Mouse (Mus musculus): ENCODE data around the gene Ltb.

The Ltb gene

DNA sequence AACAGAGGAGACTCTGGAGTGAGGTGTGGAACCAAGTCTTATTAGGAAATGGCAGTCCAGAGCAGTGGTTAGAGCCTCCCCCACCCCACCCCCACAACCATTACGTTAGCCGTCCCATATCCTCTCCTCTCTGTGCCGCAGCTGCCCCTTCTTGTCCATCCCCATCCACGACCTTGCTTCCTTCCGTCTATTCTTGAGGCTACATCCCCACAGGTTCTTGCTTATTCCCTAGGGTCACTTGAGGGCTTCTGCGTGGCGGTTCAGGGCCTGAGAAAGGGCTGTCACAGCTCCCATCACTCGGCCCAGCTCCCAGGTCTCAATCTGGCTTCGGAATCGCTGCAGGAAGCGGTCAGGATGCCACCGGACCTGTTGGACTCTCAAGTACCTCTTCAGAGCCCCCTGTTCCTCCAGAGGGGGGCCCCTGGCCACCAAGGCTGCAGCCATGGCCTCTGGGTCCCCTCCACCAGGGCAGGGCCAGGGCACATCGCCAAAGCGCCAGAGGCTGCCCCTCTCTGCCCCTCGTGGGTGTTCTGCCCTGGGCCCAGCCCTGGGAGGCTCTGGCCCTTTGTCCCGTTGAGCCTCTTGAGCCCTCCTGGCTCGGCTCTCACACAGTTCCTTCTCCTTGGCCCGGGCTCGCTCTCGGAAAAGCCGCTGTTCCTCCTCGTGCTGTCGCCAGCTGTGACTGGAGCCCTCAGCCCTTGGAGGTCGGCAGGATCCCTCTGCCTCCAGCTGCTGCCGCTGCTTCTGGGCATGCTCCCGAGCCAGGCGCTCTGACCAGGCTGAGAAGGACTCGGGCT, 26.1 kb downstream of the Ltb start, which contains the start of gene Gm16181:
Gene Gm16181, plus strand, starts transcription at position 679 of the 797 bp plus-strand sequence.
- intact Hi-C loops (cut with DNase I) = no loop called here

DNA sequence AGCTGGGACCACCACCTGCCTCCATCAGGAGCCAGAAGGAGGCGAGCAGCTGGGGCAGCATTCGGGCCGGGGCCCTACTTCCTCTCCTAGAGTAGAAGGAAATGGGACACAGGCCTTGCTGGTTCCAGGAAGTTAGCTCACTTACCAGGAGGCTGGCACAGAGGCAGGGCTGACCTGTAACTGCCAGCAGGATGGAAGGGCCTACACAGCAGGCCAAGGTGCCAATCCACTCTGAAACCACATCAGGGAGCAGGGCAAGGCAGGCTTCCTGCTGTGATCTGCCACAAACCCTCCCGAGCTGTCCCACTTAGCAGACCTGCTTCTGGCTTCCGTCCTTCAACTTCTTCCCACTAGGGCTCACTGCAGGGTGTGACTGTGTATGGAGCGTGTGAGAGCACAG, 28.1 kb downstream of the Ltb start:
- intact Hi-C loops (cut with DNase I) = no loop called here

DNA sequence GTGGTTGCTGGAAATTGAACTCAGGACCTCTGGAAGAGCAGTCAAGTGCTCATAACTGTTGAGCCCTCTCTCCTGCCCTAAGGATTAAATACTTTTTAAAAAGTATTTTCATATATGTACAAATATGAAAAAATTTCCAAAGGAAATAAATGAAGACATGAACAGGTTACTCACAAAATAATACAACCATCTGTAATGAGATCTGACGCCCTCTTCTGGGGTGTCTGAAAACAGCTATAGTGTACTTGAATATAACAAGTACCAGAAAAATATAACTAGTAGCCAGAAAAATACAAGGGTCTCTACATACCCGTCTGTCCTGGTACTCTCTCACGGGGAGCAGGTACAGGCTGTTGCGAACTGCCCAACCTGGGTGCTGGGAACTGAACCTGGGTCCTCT, 30.4 kb downstream of the Ltb start:
- intact Hi-C loops (cut with DNase I) = no loop called here

DNA sequence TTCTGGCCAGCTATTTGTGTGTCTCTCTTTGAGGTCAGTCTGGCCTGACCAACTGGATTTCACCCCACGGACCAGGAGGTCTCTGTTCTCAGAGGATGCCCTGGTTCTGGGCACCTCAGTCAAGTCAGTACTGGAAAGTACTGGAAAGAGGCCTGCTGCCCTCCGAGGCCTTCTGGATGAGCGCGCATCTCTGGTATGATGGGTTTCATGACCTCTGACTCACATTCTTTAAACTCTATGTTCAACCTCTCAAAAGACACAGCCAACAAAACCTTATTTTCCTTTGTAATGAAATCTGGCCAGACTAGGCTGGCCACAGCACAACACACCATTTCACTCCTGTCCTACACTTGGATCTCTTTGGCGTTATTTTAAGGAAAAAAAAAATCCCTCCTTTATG, 31.2 kb downstream of the Ltb start:
- intact Hi-C loops (cut with DNase I) = no loop called here

DNA sequence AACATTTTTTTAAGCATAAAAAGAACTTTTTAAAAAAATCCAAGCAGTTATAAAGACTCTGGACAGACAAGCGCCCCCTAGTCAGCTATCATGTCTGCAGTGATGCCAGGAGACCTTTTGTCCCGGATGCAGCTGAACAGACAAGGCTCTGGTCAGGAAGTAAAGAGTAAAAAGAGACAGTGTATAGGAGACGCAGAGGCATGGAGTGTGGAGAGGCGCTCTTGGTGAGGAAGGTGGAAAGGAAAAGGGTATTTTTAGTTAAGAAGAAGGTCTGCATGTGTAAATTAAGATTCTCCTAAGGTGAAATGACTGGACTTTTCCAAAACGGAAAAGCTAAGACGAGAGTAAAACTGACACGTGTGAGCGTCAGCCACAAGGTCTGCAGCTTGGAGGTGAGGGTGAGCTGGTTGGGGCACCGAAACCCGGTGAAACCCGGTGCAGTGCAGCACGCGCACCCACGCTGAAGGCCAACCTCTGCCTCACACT, 32.4 kb downstream of the Ltb start:
- intact Hi-C loops (cut with DNase I) = no loop called here

DNA sequence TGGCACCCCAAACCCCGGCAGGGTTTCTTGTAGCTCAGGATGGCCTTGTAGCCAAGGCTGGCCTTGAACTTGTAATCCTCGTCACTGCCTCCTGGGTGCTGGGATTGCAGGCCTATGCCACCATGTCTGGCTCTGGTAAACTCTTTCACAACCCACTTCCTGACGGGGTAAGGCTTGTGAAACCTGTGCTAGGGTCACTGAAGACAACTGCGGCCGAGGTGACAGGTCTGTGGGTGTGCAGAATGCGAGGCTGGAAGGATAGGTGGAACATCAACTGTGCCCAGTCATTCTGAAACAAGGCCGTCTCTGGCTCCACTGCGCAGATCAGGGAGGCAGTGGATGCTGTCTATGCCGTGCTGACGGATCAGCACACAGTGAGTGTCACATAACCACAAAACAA, 36.8 kb downstream of the Ltb start:
- intact Hi-C loops (cut with DNase I) = loop anchor here (5.0 to 10.0 kb wide), 2 partner anchors 34 to 206 kb away; partner anchors contain the start of gene Sapcd1

DNA sequence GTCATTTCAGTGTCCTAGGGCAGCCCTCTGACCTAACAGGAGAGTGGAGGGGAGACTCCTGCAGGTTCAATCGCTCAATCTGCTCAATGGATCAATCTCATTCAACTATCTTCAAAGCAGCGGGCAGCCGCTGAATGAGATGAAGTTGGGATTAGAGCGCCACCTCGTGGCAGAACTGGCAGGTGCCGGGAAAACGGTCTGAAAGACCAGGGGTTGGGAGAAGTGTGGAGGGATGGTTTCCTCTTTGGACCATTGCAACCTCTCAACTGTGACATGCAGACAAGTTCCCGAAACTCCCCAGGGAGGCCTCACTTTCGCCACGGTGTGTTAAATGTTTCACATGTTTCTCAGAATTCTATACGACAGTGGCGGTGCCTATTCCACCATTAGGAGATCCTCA, 37.8 kb downstream of the Ltb start:
- intact Hi-C loops (cut with DNase I) = loop anchor here (1.0 to 10.0 kb wide), 3 partner anchors 35 to 207 kb away; partner anchors contain the start of gene Sapcd1

DNA sequence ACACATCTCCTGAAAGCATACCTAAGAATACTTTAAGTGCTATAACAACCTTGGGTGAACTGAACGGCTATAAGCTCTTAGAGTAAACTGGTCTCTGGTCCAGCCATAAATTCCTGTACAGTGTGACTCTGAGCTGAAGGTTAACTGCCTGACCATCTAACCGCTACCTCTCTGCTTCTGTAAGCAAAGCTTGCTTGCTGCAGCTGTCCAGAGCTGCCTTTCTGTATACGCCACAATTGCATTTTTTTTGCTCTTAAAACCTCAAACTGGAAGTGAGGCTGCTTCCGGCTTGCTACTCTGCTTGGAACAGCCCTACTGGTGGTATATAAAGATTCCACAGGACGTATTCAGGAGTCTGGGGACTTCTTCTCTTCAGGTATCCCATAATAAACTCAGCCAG, 38.4 kb downstream of the Ltb start:
- intact Hi-C loops (cut with DNase I) = loop anchor here (1.0 to 10.0 kb wide), 3 partner anchors 35 to 208 kb away; partner anchors contain the start of gene Sapcd1

DNA sequence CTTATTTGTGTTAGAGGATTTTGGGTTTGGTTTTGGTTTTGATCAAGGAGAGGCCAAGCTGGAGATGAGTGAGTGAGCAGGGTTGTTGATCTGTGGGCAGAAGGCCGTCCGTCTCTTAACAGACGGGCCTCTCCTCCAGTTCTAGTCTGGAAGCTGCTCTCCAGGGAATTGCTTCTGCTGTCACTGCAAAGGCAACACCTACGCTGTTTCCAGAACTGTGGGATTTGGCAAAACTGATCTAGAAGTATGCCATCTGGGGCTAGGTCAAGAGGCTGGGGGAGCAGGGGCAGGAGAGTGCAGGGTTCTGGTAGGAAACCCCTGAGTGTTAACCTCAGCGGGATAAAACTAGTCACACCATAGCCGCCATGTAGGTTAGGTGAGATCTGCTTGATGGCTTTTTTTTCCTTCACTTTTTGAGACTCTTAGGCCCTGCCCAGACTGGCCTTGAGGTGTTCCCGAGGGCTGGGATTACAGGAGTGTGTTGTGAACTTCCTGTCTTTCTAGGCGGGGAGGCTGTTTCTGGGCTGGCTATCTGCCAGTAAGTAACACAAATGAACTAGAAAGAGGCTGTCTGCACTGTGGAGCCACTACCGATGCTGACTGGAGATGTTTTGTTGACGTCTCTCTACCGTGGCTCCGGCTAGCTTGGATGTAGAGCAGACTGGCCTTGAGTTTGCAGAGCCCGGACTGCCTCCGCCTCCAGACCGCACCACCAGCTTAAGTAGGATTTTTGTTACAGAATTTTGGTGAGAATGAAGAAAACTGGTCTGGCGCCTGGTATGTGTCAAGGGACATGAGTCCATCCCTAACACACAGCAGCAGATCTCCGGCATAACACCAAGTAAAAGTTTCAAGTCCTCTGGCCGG, 39.1 kb downstream of the Ltb start, which contains the start of gene Atp6v1g2:
Gene Atp6v1g2, plus strand, starts transcription at position 547 of the 867 bp plus-strand sequence.
- intact Hi-C loops (cut with DNase I) = loop anchor here (5.0 to 10.0 kb wide), 2 partner anchors 36 to 209 kb away; partner anchors contain the start of gene Sapcd1

DNA sequence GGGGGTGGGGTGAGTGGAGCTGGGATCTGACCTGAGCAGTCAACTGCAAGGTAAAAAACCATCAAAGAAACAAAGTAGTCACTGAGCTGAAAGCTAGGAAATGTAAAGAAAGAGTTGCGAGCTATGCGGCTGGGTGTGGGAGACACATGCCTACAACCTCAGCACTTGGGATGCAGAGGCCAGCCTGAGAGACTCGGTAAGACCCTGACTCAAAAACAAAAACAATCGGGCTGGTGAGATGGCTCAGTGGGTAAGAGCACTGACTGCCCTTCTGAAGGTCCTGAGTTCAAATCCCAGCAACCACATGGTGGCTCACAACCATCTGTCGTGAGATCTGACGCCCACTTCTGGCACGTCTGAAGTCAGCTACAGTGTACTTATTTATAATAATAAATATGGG, 39.9 kb downstream of the Ltb start:
- intact Hi-C loops (cut with DNase I) = loop anchor here (5.0 to 10.0 kb wide), 2 partner anchors 37 to 209 kb away; partner anchors contain the start of gene Sapcd1

DNA sequence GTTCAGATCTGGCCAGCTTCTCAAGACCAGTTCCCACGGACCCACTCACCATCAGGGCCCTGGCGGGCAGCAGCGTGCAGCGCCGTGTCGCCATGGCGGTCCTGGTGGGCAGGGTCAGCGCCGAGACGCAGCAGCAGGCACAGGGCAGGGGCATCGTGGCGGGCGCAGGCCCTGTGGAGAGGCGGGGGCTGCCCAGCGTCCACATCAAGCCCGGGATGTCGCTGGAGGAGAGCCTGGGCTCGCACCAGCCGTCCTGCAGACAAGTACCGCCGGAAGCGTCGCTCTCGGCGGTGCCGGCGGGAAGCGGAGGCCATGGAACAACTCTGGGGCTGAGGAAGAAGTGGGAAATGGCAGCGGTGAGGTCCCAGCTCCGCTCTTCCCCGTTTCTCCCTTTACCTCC, 40.7 kb downstream of the Ltb start:
- intact Hi-C loops (cut with DNase I) = loop anchor here (5.0 to 10.0 kb wide), 2 partner anchors 38 to 210 kb away; partner anchors contain the start of gene Sapcd1

DNA sequence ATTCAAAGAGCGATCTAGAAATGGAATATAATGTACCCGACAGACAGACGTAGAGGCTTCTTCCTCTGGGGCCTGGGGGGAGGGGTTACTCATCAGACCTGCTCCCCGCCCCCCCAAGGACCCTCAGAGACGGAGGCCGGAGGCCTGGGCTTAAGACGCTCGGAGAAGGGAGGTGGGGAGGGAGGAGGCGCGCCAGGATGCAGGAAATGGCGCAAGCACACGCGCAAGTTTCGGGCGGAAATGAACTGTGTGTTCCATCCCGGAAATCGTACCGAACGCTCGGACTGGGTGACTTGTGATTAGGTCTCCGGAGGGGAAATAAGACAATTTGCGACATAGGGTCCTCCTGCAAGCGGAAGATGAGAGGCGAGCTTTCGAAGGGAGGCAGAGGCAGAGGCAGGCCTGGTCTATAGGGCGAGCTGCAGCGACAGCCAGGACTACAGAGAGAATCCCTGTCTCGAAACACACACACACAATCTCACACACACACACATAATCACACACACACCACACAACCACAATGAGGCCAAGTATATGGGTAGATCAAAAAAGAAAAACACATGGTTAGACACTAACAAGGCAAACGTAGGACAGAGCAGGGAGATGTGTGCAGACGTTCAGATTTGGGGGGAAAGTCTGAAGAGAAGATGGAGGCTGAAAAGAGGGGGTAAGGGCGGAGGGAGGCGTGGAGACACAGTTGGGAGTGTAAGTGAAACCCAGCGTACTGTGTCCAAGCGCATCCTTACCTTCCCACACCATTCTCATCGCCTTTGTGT, 41.6 kb downstream of the Ltb start, which contains the start of gene Nfkbil1:
Gene Nfkbil1, minus strand, starts transcription at position 179 of the 776 bp plus-strand sequence.
- intact Hi-C loops (cut with DNase I) = loop anchor here (10.0 kb wide), 1 partner anchor 211 kb away; the partner anchor contains the start of gene Sapcd1

DNA sequence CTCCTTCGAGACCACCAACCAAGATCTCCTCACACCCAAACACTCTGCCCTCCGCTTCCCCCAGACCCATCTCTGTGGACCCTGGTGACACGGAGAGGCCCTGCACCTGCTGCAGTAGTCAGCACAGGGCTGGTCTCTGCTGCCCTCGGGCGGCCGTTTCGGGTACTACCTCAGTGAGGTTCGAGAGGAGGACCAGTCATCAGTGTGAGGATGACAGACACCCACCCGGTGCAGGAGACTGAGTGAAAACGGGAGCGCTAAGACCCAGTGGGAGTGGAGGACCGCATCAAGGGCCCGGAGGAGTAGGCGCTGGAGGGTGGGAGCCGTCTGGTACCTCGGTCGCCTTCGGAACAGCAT, 42.1 kb downstream of the Ltb start:
- intact Hi-C loops (cut with DNase I) = loop anchor here (10.0 kb wide), 1 partner anchor 212 kb away; the partner anchor contains the start of gene Sapcd1

DNA sequence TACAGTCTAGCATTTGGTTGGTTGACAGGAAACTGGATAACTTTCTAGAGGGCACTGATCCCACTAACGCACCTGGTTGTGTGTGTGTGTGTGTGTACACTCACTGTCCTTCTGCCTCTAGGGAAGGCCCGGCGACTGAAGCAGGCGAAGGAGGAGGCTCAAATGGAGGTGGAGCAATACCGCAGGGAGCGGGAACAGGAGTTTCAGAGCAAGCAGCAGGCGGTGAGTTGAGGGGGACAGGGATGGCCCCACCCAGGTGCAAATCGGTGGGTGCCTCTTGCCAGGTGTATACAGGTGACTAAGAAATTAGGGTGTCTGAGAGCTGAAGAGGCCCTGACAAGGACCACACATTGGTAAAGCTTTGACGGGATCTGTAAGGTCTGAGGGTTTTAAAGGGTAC, 42.8 kb downstream of the Ltb start:
- intact Hi-C loops (cut with DNase I) = loop anchor here (10.0 kb wide), 1 partner anchor 212 kb away; the partner anchor contains the start of gene Sapcd1

DNA sequence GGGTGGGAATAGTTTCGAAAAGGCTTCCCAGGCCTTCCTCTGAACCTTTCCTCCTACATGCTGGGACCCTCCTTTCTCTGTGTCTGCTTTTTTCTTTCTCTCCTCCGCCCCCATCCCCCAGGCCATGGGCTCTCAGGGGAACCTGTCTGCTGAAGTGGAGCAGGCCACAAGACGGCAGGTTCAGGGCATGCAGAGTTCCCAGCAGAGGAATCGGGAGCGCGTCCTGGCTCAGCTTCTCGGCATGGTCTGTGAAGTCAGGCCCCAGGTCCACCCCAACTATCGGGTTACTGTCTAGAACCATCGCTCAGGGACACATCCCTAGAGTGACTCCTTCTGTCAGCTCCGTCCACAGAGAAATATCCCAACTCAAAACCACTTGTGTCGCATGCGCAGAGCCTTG, 43.3 kb downstream of the Ltb start:
- intact Hi-C loops (cut with DNase I) = loop anchor here (10.0 kb wide), 1 partner anchor 213 kb away; the partner anchor contains the start of gene Sapcd1

DNA sequence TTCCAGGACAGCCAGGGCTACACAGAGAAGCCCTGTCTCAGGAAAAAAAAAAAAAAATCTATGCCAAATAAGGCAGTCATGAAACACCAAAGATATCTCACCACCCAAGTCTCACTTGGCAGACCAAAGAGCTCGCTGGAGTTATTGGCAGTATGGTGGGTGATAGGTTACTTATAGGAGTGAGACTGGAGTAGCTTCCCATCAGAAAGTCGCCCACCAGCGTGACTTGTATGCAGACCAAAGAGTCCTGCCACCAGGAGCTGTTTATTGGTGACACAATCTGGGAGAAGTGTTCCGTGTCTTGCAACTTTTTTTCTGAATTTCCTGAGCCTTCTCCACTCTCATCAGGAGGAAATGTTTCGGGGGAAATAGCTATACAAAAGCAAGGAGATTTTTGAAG, 45.5 kb downstream of the Ltb start:
- intact Hi-C loops (cut with DNase I) = loop anchor here (10.0 kb wide), 1 partner anchor 215 kb away; the partner anchor contains the start of gene Sapcd1

DNA sequence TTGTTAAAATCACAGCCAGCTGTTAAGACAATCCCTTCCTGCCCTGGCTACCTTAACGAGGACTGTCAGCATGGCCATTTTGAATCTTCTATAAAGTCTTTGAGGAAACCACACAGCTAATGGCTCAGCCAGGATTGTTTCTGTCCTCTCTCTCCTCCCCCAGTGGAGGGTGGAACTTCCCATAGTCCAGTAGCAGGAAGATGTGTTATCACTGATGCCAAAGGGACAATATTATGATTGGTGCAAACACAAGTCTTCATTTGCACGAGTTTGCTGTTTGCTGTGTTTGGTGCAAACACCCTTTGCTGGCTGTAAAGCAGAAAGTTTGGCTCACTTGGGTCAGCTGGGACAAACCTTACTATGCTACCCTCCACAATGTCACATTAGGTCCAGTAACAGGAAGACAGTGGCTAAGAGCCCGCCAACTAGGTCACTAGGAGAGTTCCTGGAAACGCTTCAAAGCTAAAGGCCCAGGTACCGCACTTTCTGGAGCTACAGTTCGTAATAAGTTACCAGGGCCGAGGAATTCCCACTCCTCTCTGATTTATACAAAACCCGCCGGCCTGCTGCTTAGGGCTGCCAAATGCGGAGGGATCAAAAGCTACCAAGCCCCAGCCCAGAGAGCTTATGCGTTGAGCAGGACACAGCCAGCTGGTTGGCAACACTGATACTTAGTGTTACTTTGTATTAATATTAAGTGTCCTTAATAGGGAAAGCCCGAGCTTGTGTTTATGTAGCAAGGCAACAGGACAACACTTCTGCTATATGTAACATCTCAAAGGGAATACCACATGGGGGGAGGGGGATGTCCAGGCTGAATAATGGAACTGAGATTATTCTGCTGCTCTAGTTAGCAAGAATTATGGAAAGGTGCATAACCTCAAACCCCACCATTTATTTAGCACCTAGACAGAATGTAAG, 46.4 kb downstream of the Ltb start:
- intact Hi-C loops (cut with DNase I) = no loop called here

DNA sequence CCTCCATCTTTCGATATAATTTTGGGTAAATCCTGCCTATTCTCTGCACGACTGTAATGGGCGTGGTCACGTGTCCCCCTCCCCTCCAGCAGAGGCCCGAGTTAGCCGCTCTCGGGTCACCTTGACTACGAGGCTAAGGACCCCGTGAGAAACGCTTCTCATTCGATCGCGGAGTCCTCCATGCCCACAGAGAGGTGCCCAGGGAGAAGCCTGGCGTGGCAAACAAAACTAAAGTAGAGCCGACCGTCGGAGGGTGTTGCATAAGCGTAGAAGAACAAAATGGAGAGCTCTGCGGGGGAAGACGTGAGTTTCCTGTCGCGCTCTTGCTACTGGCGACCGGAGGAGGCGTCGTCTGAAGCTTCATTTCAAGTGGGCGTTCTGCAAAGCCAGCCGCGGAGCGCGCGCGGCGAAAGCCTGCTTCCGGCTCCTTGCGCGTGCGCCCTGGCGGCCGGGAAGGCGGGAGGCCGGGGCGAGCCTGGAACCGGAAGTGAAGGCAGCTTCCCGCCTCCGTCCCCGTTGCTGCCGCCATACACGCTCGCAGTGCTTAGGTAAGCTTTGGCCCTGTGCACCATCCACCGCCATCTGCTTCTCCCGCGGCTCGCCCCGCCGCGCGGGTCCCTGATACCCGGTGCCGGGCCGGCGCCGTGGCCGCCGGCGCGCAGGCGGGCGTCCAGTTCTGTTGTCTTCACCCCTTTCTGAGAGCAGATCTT, 47.2 kb downstream of the Ltb start, which contains the start of gene Ddx39b:
Gene Ddx39b, plus strand, starts transcription at position 442 of the 710 bp plus-strand sequence.
- intact Hi-C loops (cut with DNase I) = no loop called here
